Mouse (Mus musculus) 3134 (cell line): ENCODE data around the gene Atcay.
A peak's percentile ranks its signal among the peaks of the same experiment; 100 is the strongest.
"Not testable (repeated sequence)": the region's sequence is repeated elsewhere in the genome, so short reads cannot be mapped to it uniquely, and the experiment has no call there.

Experiments
- DNase-seq: peaks from one replicate; pipeline ENCODE4 v3.0.0-alpha.2; 2011; ENCODE audit warnings: low spot score; ENCODE audit not compliant: insufficient read length; ENCODE audit errors: extremely low read depth

The Atcay gene

DNA sequence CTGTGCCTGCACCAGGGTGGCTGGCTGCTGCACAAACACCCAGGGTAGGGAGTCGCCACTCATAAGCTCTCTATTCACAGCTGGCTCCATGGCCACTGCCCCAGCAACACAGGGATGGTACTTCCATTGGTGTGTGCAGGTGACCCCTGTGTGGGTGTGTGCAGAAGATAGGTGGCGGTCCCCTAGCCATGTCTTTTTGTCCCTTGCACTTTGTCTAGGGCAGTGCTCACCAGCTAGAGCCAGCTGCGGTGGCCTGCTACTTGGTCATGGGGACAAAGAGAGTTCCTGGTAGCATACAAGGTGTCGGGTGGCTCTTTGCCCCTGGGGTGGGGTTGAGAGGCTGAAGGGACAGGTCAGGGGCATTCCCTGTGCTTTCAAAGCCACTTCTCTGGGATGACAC is 13.5 kb upstream of the Atcay start:
- DNase-seq: no peak

DNA sequence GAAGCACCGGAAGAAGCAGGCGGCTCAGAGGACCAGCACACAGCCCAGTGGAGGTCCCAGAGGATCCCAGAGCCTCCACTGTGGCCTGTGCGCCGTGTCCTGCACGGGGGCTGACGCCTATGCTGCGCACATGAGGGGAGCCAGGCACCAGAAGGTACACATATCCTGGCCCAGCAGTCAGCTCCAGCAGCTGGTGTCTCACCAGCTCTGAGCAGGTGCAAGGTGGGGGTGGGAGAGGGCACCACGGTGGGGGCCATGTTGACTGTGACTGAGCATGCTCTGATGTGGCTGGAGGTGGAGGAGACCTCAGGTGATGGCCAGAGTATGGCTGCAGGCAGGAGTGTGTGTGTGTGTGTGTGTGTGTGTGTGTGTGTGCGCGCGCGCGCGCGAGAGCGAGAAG is 11.4 kb upstream of the Atcay start:
- DNase-seq: no peak

DNA sequence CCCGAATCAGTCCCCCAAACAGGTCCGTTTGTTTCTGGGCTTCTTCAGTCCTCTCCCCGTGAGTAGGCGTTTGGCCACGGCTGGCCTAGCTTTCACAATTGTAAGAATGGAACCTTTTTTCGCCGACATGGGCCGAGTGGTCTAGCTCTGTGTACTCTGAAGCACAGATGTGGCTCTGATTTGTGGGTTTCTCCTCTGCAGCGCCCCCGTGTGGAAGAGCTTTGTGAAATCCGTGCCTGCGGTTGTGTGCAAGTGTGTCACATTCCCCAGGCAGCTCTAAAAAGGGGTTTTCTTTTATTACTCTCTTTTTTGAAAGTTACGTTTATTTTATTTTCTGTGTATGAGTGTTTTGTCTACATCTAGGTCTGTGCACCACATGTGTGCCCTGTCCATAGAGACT is 10.2 kb upstream of the Atcay start:
- DNase-seq: no peak

DNA sequence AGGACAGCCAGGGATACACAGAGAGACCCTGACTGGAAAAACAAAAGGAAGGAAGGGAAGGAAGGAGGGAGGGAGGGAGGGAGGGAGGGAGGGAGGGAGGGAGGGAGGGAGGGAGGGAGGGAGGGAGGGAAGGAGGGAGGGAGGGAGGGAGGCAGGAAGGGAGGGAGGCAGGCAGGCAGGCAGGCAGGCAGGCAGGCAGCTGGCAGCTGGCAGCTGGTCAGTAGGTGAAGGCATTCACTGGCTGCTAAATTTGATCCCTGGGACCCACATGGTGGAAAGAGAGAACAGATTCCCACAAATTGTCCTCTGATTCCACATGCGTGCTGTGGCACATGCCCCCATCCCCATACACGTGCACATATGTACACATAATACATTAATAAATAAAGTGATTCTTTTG is 8.0 kb upstream of the Atcay start:
- no peak for DNase-seq

DNA sequence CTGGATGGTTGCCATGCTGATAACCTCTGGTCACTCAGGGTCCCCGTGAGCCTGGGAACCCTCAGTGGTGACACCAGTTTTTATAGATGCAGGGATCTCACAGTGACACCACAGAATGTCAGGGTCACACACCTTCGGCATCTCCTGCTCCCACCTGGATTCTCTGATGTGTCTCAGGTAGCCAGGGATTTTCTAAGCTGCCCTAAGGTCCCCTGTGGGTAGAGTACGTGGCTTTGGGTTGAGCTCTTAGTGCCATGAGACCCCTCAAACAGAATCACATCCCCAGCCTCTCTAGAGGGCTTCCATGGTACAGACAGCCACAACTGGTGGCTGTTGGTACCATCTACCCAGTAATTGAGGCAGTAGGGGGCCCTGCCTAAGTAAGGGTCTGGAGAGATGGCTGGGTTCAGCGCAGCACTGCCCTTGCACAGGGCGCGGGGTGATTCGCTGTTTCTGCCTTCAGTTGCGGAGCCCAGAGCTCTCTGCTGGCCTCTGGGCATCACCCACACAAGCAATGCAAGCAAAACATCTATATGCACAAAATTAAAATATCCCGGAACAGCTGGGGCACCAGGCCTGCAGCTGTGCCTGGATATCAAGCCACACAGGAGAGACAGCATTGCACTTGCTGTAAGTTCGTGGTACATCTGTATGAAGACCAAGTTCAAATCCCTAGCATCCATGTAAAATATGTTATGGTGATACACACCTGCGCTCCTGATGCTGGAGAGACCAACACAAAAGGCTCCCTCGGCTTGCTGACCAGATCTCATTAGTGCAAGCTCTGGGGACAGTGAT is 6.0 kb upstream of the Atcay start:
- DNase-seq: no peak

DNA sequence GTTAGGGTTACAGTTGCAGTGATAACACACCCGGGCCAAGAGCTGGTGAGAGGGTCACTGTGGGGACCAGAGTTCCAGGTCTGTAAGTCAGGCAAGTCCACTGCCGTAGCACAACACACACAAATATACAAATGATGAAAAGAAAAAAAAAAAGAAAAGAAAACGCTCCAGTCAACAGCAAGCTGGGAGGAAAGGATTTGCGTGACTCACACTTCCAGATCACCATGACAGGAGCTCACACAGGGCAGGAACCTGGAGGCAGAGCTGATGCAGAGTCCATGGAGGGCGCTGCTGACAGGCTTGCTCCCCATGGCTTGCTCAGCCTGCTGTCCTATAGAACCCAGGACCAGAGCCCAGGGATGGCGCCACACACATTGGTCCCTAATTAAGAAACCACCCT is 3.6 kb upstream of the Atcay start:
- DNase-seq: no peak

DNA sequence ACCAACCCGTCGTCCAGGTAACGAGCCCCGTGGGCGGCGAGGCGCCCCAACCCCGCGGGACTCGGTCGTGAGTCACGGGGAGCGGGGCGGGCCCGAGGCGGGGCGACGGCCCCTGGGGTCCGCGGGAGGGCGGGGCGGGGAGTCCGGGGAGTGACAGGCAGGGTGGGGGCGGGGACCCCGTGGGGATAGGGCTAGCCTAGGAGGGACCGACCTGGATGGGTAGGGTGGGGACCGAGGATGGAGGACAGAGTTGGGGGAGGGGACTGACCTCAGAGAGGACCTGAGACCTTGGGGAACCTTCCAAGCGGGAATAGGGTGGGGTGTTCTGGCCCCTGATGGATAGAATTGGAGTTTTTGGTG is 2.6 kb upstream of the Atcay start:
- DNase-seq: no peak

DNA sequence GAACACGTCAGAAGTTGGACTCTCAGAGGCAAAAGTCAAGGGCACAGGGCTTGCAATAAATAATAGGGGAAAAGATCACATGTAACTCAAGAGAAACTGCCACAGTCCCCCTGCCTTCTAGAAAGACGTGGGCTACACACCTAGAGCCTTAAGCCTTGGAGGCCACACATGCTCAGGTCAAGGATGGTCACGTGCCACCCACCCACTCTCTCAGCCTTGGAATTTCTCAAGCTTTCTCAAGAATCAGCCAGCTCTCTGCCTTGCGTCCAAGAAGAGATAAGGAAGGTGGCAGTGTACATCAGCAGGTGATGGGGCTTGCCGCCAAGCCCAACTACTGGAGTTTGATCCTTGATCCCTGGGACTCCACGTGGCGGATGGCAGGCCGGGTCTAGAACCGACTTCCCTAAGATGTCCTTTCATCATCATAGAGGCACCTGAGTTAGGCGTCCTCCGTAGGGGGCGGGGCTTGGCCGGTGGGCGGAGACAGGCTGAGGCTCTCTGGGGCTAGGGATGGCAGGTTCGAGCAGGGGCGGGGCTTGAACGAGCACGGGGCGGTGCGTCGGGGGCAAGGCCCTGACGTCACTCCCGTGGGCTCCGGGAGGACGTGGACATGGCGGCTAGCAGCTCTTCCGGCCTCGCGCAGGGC is 2.1 kb upstream of the Atcay start, which contains the start of gene Zfr2:
Zfr2 (plus strand) TSS at position 576 of the 646 bp plus-strand sequence.
- peak; percentile 97 for DNase-seq

DNA sequence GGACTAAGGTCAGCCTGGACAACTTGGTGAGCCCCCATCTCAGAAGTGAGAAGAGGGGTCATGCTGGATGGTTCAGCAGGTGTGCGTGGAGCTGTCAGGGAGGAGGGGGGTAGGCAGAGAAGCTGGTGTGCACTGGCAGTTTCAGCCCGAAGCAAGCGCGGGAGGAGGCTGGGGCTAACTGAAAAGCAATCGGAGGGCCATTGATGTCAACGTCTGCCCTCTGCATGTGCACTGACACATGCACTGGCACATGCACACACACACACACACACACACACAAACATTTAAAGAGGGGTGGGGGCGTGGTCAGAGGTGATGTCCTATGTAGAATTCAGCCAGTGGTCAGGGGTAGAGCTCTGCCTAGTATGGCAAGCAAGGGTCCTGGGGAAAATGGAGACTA is 803 bp upstream of the Atcay start:
- no peak for DNase-seq

DNA sequence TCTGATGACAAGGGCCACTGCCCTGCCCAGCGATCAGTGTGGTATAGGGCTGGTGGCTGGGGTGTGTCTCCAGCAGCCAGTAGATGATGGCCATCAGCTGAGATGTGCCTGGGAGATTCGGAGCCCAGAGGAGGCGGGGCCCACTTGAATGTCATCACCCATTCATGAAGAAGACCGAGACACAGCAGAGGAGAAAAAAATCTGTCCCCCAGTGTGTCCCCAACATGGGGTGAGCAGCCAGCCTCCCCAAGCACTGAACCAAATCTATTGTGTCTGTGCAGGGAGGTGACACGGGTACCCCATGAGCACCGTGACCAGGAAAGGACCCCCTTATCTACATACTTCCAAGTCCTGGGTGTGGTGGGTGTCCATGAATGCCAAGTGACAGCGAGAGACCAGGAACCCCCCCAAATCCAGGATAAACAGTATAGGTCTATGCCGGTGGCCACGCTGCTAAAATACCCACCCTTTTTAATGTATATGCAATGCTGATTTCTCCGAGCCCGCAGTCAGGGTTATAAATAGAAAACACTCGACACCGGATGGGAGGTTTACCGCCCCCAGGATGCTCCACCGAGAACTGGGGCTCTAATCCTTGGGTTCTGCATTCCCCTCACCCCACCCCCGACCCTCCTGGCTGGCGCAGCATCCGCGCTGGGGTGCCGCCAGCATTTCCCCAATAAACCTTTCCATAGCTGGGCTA is 747 bp downstream of the Atcay start:
- no peak for DNase-seq

DNA sequence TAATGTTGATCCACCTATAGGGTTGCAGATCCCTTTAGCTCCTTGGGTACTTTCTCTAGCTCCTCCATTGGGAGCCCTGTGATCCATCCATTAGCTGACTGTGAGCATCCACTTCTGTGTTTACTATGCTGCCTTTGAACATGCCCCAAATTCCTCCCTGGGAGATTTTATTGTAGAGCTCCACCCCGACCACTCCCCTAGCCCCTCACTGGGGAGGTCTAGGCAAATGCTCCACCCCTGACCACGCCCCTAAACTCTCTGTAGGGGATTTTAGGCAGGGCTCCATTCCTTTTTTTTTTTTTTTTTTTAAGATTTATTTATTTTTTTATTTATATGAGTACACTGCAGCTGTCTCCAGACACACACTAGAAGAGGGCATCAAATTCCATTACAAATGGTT is 6.9 kb downstream of the Atcay start:
- DNase-seq: not testable (repeated sequence)

DNA sequence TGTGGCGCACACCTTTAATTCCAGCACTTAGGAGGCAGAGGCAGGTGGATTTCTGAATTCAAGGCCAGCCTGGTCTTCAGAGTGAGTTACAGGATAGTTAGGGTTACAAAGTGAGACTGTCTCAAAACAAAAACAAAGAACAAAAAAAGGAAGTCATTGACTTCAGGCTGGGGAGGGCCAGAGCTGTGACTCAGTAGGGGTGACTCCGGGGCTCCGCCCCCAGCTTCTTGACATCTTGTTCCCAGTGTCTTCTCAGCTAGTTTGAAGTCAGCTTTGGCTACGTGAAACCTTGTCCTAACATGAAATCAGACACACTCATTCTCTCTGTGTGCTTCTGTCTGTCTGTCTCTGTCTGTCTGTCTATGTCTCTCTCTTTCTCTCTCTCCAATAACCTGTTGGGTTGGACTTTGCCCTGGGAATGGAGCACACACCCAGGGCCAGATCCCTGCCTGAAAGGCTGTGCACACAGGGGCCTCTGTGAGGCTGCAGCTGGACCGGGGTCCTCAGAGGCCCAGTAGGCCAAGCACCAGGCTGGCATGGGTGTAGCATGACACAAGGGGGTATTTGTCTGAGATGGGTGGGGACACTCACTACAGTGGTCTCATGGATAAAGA is 9.1 kb downstream of the Atcay start:
- DNase-seq: no peak

DNA sequence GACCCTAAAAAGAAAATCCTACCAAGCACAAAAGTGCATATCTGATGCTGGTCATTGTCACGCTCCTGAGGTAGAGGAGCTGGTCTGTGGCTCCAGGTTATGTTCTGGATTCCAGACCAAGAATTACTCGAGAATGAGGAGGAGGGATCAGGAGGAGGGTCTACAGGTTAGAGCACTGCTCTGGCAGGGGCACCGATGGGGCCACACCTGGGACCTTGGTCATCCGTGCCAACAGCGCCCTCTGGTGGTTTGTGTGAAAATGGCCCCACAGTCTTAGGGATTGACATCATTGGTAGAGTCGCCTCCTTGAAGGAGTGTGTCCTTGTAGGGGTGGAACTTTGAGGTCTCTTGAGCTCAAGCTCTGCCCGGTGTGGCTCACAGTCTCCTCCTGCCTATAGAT is 12.7 kb downstream of the Atcay start:
- no peak for DNase-seq

DNA sequence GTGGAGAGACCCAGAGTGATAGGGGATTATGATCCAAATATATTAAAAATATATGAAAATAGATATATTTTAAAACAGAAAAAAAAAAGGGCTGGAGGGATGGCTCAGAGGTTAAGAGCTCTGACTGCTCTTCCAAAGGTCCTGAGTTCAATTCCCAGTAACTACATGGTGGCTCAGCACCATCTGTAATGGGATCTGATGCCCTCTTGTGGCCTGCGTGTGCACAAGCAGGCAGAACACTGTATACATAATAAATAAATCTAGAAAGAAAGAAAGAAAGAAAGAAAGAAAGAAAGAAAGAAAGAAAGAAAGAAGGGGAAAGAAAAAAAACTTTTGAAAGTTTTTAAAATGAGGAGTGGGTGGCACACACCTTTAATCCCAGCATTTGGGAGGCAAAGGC is 13.4 kb downstream of the Atcay start:
- not testable (repeated sequence) for DNase-seq

DNA sequence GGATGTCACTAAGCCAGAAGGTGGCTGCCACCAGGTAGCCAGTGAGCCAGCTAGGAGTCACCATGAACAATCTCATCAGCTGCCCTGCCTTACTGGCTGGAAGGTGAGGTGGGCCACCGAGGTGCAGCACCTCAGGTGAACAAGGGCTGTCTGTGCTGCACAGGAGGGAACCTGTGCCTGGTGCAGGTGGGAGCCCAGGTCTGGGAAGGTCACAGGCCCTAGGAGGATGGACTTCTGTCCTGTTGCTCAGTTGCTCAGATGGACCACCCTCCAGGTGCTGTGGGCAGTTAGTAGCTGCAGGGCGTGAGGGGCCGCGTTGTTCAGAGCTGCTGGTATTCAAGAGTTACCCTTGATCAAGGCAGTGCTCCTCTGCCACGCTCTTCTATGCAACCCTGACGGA is 13.8 kb downstream of the Atcay start:
- DNase-seq: no peak

DNA sequence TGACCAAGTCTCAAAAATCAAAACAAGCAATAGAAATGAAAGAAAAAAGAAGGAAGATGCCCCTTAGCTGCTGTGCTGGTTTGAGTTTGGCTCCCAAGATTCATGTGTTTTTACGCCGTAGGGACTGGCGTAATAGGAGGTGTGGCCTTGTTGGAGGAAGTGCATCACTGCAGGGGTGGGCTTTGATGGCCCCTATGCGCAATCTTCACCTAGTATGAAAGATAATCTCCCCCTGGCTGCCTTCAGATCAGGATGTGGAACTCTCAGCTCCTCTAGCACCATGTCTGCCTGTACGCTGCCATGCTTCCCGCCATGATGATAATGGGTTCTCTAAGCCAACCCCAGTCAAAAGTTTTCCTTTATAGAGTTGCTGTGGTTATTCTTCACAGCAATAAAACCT is 14.4 kb downstream of the Atcay start:
- no peak for DNase-seq

DNA sequence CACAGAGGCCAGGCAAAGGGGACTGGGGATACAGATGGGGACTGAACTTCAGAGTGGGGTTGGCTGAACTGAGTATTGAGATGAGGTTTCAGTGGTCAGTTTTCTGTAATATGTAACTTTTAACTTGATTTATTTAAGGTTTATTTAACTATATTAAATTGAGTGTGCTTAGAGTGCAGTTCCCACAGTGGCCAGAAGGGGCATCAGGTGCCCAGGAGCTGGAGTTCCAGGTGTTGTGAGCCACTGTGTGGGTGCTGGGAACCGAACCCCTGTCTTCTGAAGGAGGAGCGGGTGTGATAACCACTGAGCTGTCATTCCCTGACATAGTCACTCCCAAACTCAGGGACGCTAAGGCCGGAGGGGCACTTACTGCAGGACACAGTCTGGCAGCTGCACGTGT is 20.5 kb downstream of the Atcay start:
- no peak for DNase-seq

DNA sequence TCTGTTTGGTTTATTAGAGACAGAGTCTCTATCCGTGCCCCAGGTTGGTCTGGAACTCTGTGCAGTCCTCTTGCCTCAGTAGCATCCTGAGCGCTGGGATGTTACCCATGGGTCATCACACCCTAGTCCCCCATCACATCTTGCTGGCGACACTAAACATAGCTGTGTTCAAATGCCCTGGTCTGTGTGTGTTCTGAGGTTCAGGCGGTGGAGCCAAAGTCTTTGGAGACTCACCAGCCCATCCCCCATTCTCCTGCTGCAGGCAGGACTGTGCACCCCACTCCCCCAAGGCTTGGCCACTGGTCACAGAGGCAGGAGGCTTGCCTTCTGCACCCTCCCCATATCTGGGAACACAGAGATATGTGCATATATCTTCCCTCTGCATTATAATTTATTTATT is 26.5 kb downstream of the Atcay start:
- DNase-seq: no peak

DNA sequence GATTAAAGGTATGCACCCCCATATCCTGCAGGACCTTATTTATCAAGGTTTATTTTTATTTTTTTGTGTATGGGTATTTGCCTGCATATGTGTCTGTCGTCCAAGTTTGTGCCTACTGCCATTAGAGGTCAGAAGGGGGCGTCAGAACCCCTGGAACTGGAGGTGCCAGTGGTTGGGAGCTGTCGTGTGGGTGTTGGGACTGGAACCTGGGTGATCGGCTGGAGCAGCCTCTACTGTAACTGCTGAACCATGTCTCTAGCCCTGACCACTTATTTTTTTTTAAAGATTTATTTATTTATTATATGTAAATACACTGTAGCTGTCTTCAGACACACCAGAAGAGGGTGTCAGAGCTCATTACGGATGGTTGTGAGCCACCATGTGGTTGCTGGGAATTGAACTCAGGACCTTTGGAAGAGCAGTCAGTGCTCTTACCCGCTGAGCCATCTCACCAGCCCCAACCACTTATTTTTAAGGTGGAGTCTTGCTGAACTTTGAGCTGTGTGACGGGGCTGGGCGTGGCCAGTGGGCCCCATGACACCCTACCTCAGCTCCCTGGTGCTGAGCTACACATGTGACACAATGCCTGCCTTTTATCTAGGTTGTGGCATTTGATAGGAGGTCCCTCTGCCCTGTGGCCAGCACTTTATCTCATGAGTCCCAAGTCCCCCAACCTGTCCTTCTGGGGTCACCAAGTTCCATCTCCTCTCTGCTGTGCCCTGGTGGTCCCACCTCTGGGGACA is 27.5 kb downstream of the Atcay start:
- DNase-seq: no peak

DNA sequence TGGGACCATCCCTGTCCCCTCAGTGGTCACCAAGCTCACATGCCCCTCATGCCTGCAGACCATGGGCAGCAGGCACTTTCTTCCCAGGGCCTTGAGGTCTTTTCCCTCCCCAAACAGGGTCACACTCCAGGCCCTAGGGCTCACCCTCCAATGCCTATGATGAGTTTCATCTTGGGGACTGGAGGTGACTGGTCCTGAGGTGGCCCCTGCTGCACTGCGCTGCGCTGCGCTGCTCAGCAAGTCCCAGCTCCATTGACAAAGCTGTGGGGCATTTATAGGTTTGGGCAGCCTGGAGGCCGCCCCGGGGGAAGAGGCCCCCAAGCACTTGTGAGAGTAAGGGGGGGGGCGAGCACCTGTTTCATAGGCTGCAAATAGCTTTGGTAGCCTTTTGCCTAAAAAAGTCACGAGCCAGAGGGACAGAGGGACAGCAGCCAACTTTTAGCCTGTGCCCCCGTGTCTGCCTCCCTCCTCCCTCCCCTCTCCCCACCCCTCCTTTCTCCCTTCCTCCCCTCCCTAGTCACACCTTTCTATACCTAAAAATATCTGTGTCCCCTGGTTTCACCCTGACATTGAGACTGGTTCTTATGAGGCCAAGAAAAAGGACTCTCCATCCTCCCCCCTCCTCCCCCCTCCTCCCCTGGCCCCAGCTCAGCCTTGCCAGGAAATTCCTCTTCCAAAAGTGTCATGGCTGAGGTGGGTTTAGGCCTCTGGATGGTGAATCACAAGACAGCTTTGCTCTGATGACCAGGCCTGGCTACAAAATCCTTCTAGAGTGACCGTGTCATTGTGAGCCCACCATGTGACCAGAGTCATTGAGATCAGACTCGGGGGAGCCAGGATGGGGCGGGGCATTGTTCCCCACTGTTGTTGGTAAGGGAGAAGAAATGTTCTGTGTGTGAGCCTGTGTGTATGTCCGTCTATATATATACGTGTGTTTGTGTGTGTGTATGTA is 28.6 kb downstream of the Atcay start, which contains the start of gene Nmrk2:
Nmrk2 (minus strand) TSS at position 245 of the 952 bp plus-strand sequence.
- DNase-seq: no peak
